Mouse (Mus musculus): ENCODE results near the gene Olfr811.

The Olfr811 gene

DNA sequence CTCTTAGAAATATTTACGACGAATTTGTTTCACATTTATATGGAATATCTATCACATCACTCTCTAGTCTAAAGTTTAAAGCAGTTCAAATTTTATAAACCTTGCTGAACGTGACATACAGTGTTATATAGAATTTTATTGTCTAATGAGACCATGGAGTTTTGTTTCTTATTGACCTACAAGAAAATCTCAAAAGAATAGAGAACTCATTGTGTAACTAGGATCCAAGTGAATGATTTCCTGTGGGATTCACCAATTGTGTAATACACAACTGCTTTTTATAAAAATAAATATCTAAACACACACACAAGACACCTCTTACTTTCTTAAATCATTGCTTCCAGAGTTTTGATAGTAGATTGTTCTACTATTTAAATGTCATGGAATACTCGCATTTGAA, at the start of gene Olfr811:
Olfr811 (minus strand) TSS at position 101 of the 400 bp plus-strand sequence.
- no peak for DNase-seq (ENCODE audit: low spot score)

DNA sequence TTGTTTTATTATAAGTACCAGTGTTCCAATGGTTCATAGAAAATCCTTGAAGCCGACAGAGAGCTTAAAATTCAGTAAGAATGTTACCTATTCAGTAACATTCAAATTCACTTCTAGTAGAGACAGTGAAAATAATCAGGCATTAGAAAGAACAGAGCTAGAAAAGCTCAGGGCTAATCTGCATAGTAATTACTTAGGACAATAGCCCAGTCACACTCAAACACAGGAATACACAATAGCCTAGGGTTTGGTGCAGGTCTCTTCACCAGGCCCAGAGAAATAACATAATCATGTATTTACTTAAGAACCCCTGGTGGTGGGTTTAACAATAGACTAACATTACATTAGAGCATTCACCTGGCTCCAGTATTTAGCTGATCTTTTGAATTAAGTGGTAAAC, 43.1 kb upstream of the Olfr811 start:
- no peak for DNase-seq (ENCODE audit: low spot score)

DNA sequence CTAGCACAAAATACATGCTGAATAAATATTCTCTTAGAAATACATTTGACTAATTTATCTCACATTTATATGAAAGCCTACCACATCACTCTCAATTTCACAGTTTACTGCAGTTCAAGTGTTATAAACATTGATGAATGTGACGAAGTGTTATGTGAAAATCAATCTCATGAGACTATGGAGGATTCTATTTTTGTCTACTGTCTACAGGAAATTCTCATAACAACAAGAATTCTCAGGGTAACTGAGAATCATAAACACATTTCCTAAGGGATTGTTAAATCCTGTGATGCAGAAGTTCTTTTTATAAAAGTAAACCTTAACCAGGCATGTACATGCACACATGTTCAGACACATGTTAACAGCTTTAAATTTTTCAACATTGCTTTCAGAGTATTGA, 41.8 kb upstream of the Olfr811 start, which contains the start of gene Olfr812:
Olfr812 (minus strand) TSS at position 101 of the 400 bp plus-strand sequence.
- no peak for DNase-seq (ENCODE audit: low spot score)

DNA sequence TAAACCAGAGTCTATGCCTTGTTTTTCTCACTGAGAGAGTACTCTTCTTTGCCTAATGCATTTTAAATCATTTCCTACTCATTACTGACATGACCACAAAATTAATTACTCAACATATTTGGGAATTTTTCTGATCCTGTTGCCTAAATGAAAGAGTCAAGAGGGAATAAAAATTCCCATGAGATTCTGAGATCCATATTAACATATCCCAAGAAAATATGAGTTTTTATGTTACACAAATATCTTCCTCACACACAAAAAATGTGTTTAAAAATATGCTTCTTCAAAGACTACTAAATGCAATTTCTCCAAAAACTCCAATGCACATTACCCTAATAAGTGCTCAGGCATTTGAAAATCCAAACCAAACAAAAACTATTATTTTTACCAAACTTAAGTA, 9.4 kb downstream of the Olfr811 start, which contains the start of gene Olfr810:
Olfr810 (minus strand) TSS at position 101 of the 400 bp plus-strand sequence.
- no peak for DNase-seq (ENCODE audit: low spot score)

DNA sequence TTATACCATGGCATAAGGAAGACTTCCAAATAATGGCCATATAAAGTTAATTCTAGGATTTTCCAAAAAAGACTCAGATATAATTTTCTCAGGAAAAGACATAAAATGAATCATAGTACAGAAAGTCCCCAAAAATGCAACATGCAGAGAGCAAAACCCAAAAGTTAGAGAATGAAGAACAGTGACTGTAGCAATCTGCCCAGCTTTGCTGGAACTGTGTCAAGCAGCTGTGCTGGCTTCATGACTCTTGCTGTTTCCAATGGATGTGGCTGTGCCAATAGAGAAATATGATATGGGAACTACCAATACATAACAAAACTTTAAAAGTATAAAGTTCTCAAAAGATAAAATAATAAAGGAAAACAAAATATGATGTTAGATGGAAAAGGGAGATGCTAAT, 26.1 kb downstream of the Olfr811 start:
- no peak for DNase-seq (ENCODE audit: low spot score)

DNA sequence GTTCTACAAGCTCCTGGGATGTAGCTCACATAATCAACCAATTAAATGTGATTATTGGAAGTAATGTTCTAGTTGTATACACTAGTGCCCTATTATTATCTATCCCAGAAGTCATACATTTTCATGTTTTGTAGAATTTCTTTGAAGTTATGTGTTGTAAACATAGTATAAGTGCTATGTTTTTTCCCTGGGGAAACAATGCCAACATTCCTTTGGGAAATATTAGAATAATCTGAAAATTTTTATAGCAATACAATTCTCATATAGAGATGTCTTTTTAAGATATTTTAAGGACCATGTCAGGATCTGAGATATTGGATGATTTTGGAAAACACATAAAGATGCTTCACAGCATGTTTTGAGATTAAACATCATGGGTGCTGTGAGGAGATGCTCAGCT, 29.9 kb downstream of the Olfr811 start, which contains the start of gene Olfr809:
Olfr809 (plus strand) TSS at position 301 of the 400 bp plus-strand sequence.
- DNase-seq (ENCODE audit: low spot score) = no peak

DNA sequence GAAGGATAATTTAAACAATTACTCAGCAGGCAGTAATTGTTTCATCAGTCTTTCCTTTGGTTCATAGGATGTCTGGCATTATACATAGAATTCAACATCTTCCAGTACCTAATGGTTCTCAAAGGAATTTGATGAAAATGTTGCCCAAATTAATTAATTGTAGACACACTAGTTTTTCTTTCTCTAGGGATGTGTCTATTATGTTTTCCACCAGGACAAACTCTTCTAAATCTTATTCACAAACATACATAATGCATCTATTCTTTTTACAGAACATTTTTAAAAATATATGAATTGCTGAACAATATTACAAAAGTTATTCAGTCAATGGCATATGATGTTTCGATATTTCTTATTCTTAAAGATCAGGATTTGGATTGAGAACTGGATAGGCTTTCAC, 39.0 kb downstream of the Olfr811 start, which contains the start of gene Olfr808:
Olfr808 (plus strand) TSS at position 301 of the 400 bp plus-strand sequence.
- no peak for DNase-seq (ENCODE audit: low spot score)

DNA sequence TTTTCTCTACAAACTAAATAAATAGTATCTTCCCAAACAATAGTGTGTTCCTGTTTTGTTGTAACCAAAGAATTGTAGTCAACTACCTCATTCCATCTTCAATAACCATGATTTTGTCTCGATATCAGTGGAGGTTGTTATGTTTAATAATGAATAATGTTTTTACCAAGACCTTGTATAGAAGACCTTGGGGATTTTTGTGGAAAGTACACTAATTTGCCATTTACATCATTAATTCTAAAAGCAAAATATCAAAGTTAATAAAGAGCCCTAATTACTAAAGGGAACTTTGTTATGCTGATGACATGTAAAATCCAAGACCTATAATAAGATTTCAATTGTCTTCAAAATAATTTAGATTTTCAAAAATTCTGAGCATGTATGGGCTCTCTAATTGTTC, 46.5 kb downstream of the Olfr811 start, which contains the start of gene Olfr807:
Olfr807 (minus strand) TSS at position 101 of the 400 bp plus-strand sequence.
- no peak for DNase-seq (ENCODE audit: low spot score)

Data from testis, postnatal 10 days (tissue).